ENCODE assay signal across 11 mouse cellular contexts in genomic region chr10:41582901-41583361, GRCm38 (mm10).
A peak's percentile ranks its signal among the peaks of the same experiment; 100 is the strongest.
DNase-seq lines count a peak whose midpoint lies in the region; ATAC-seq lines count a peak whose summit lies in the region.
"Had no signal": no experiment of that assay in that cellular context is flagged by ENCODE, and none has a peak within 500 bp of the region (broad histone marks: within the 10 kb centered on the region; RNA-seq: fewer than 3 reads in every experiment).

No protein-coding gene starts in this region.

- no peaks in the 10 kb centered on the region for H3K36me3 ChIP-seq in kidney, embryonic 14.5 days (ENCODE audit: control insufficient read depth, insufficient read depth, low read length)
- H3K36me3 ChIP-seq in embryonic facial prominence, embryonic 10.5 days (replicated peaks) = no peaks in the 10 kb centered on the region
- H3K36me3 ChIP-seq: liver, embryonic 15.5 days had no signal

- H3K27ac ChIP-seq in kidney, embryonic 14.5 days (ENCODE audit: low read depth, low read length) = peak overlapping the region; percentile 71; the same call in 1 of the 2 replicates
- H3K27ac ChIP-seq in embryonic facial prominence, embryonic 10.5 days (replicated peaks) = peak overlapping the region; percentile 83
- H3K27ac ChIP-seq: liver, embryonic 15.5 days had no signal

- H3K4me1 ChIP-seq in kidney, embryonic 14.5 days (ENCODE audit: control insufficient read depth, insufficient read depth, low read length) = no peaks in the 10 kb centered on the region
- H3K4me1 ChIP-seq in embryonic facial prominence, embryonic 10.5 days = peaks cover 21% of the 10 kb centered on the region

- WGBS in kidney, embryonic 14.5 days = 4% methylated on average over 5 of the region's 5 CpGs
- under 1% methylated on average over 5 of the region's 5 CpGs for WGBS in embryonic facial prominence, embryonic 10.5 days

- intact Hi-C loops in left cerebral cortex, postnatal 14 days (cut with DNase I) = no loop called here

- H3K9ac ChIP-seq in kidney, embryonic 14.5 days (ENCODE audit: low read depth, low read length) = no peak overlapping the region
- H3K9ac ChIP-seq: liver, embryonic 15.5 days had no signal

- no peak for DNase-seq in kidney, adult 18-20 months
- peak; percentile 66 for DNase-seq in NIH3T3 (ENCODE audit: low read depth)
- DNase-seq in embryonic facial prominence, embryonic 10.5 days (ENCODE audit: low spot score) = peak; percentile 61
- peak; percentile 33 for DNase-seq in mesoderm, embryonic 11.5 days (ENCODE audit: low read depth, low spot score)
- DNase-seq in testis, postnatal 10 days (ENCODE audit: low spot score) = no peak
- DNase-seq in left cerebral cortex, postnatal 14 days (ENCODE audit: low spot score in 2 of 2) = no peak
- no peak for DNase-seq in urinary bladder, postnatal 10 days (ENCODE audit: low spot score)
- DNase-seq: heart, adult 11 months had no signal

- no peak overlapping the region for H3K4me2 ChIP-seq in kidney, embryonic 14.5 days (replicated peaks; ENCODE audit: low read depth, low read length)
- H3K4me2 ChIP-seq: liver, embryonic 15.5 days had no signal

- no peak overlapping the region for H3K4me3 ChIP-seq in kidney, embryonic 14.5 days (ENCODE audit: low read length)
- no peak overlapping the region for H3K4me3 ChIP-seq in embryonic facial prominence, embryonic 10.5 days
- H3K4me3 ChIP-seq: erythroblast, embryonic 14.5 days; liver, embryonic 15.5 days had no signal

- H3K9me3 ChIP-seq in kidney, embryonic 14.5 days (ENCODE audit: control insufficient read depth, low read length) = no peaks in the 10 kb centered on the region
- H3K9me3 ChIP-seq in embryonic facial prominence, embryonic 10.5 days = no peaks in the 10 kb centered on the region
- H3K9me3 ChIP-seq: liver, embryonic 15.5 days had no signal

- peak; percentile 92 for ATAC-seq in kidney, embryonic 14.5 days (ENCODE audit: low FRiP score, low TSS enrichment)

- H3K27me3 ChIP-seq in kidney, embryonic 14.5 days (ENCODE audit: control insufficient read depth, insufficient read depth, low read length) = no peaks in the 10 kb centered on the region
- no peaks in the 10 kb centered on the region for H3K27me3 ChIP-seq in embryonic facial prominence, embryonic 10.5 days (replicated peaks; ENCODE audit: low read depth, poor library complexity, severe bottlenecking)
- H3K27me3 ChIP-seq: liver, embryonic 15.5 days had no signal

Comparison
In these comparisons a context has a peak if more than half of its experiments do, and no peak if none do; other contexts are left out.
1. DNase-seq: peak in NIH3T3 (single experiment), embryonic facial prominence, embryonic 10.5 days (single experiment) and mesoderm, embryonic 11.5 days (single experiment); none in kidney, adult 18-20 months (single experiment), testis, postnatal 10 days (single experiment), left cerebral cortex, postnatal 14 days (0 of 2) and urinary bladder, postnatal 10 days (single experiment).